Mouse (Mus musculus) cerebellum, adult 9-11 months (tissue): ENCODE measurements at regions not wholly inside any gene's neighbourhood (a gene's known extent, or its start where the extent isn't known, plus 50 kb on each side); places are given as distances from the start of the nearest gene placed in this dataset.

Experiments used
- DNase-seq: peaks from one replicate; pipeline ENCODE4 v3.0.0; 2022

GRCm38 (mm10) chr2:179035446-179035845, 406.8 kb upstream of the Cdh4 start:
- DNase-seq: no peak

GRCm38 (mm10) chr2:179039697-179040096, 402.5 kb upstream of the Cdh4 start:
- no peak for DNase-seq

GRCm38 (mm10) chr2:179043671-179044070, 398.6 kb upstream of the Cdh4 start:
- no peak for DNase-seq

- no peak for DNase-seq
Measured at GRCm38 (mm10) chr2:179045361-179045760, 396.9 kb upstream of the Cdh4 start.

- DNase-seq: no peak
Measured at GRCm38 (mm10) chr2:179054441-179054840, 387.8 kb upstream of the Cdh4 start.

- DNase-seq: no peak
Measured at GRCm38 (mm10) chr2:179064616-179065015, 377.6 kb upstream of the Cdh4 start.

GRCm38 (mm10) chr2:179069520-179069919, 372.7 kb upstream of the Cdh4 start:
- DNase-seq: no peak

GRCm38 (mm10) chr2:179070346-179070745, 371.9 kb upstream of the Cdh4 start:
- no peak for DNase-seq

- DNase-seq: no peak
Measured at GRCm38 (mm10) chr2:179080462-179081274, 361.6 kb upstream of the Cdh4 start.

- no peak for DNase-seq
Measured at GRCm38 (mm10) chr2:179086915-179087314, 355.3 kb upstream of the Cdh4 start.

- DNase-seq: no peak
Measured at GRCm38 (mm10) chr2:179091480-179091879, 350.8 kb upstream of the Cdh4 start.

- no peak for DNase-seq
Measured at GRCm38 (mm10) chr2:179093996-179094395, 348.2 kb upstream of the Cdh4 start.

- no peak for DNase-seq
Measured at GRCm38 (mm10) chr2:179095981-179096380, 346.2 kb upstream of the Cdh4 start.

GRCm38 (mm10) chr2:179096861-179097260, 345.4 kb upstream of the Cdh4 start:
- DNase-seq: no peak

- DNase-seq: no peak
Measured at GRCm38 (mm10) chr2:179099783-179100182, 342.4 kb upstream of the Cdh4 start.

- no peak for DNase-seq
Measured at GRCm38 (mm10) chr2:179103114-179103513, 339.1 kb upstream of the Cdh4 start.

GRCm38 (mm10) chr2:179112951-179113350, 329.3 kb upstream of the Cdh4 start:
- DNase-seq: no peak

- DNase-seq: no peak
Measured at GRCm38 (mm10) chr2:179128018-179128417, 314.2 kb upstream of the Cdh4 start.

- DNase-seq: no peak
Measured at GRCm38 (mm10) chr2:179128432-179128831, 313.8 kb upstream of the Cdh4 start.

- no peak for DNase-seq
Measured at GRCm38 (mm10) chr2:179131004-179131403, 311.2 kb upstream of the Cdh4 start.

- no peak for DNase-seq
Measured at GRCm38 (mm10) chr2:179142313-179142712, 299.9 kb upstream of the Cdh4 start.

GRCm38 (mm10) chr2:179145726-179146125, 296.5 kb upstream of the Cdh4 start:
- DNase-seq: no peak

- no peak for DNase-seq
Measured at GRCm38 (mm10) chr2:179146274-179146673, 296.0 kb upstream of the Cdh4 start.

GRCm38 (mm10) chr2:179148194-179148593, 294.0 kb upstream of the Cdh4 start:
- DNase-seq: no peak

- no peak for DNase-seq
Measured at GRCm38 (mm10) chr2:179148667-179149066, 293.6 kb upstream of the Cdh4 start.
